10 mouse cellular contexts compared by ENCODE assay signal in the genomic region with DNA sequence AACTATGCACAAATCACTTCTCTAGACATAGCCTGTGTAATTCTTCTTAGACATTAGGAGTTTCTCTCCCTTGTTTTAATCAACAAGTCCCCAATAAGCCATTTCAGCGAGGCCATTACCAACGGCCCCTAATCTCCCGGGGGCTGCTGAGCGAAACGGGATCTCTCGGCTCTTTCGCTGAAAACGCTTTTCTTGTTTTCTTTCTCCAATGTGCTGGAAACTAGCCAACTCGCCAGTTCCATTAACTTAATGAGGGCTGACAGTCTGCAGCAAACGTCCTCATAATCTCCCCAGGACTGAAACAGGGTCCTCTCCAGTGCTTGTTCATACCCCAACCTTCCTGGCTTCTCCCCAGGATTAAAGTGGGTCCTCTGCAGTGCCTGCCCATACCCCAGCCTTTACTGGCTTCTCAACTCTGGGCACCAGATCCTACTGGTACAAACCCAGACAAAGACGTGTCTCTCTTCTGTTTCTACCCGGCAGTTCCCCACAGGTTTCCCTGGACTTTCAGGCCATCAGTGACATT.
A peak's percentile ranks its signal among the peaks of the same experiment; 100 is the strongest.
DNase-seq lines count a peak whose midpoint lies in the region; ATAC-seq and TF ChIP-seq lines count a peak whose summit lies in the region.
"Had no signal": no experiment of that assay in that cellular context is flagged by ENCODE, and none has a peak within 500 bp of the region (broad histone marks: within the 10 kb centered on the region; RNA-seq: fewer than 3 reads in every experiment).

No protein-coding gene starts in this region.

- no peak for TF ChIP-seq CTCF in kidney, postnatal 0 days (IDR thresholded peaks at IDR 0.05; ENCODE audit: low read depth)

- H3K27me3 ChIP-seq in forebrain, embryonic 12.5 days: peaks cover 93% of the 10 kb centered on the region
- peaks cover 98% of the 10 kb centered on the region for H3K27me3 ChIP-seq in forebrain, embryonic 10.5 days (ENCODE audit: poor library complexity, severe bottlenecking)
- no peaks in the 10 kb centered on the region for H3K27me3 ChIP-seq in lung, embryonic 15.5 days
- H3K27me3 ChIP-seq in kidney, postnatal 0 days (ENCODE audit: insufficient read depth, low read length): no peaks in the 10 kb centered on the region
- H3K27me3 ChIP-seq in neural tube, embryonic 15.5 days (replicated peaks): no peaks in the 10 kb centered on the region

- no peak overlapping the region for H3K9ac ChIP-seq in forebrain, embryonic 12.5 days
- H3K9ac ChIP-seq in lung, embryonic 15.5 days: no peak overlapping the region
- no peak overlapping the region for H3K9ac ChIP-seq in kidney, postnatal 0 days (ENCODE audit: low read depth, low read length)
- no peak overlapping the region for H3K9ac ChIP-seq in neural tube, embryonic 15.5 days (replicated peaks)

- H3K9me3 ChIP-seq in forebrain, embryonic 12.5 days: no peaks in the 10 kb centered on the region
- no peaks in the 10 kb centered on the region for H3K9me3 ChIP-seq in forebrain, embryonic 10.5 days
- no peaks in the 10 kb centered on the region for H3K9me3 ChIP-seq in lung, embryonic 15.5 days
- H3K9me3 ChIP-seq in kidney, postnatal 0 days (replicated peaks; ENCODE audit: low read length): no peaks in the 10 kb centered on the region
- no peaks in the 10 kb centered on the region for H3K9me3 ChIP-seq in neural tube, embryonic 15.5 days (replicated peaks)

- H3K4me1 ChIP-seq in forebrain, embryonic 12.5 days: peaks cover 25% of the 10 kb centered on the region
- peaks cover 30% of the 10 kb centered on the region for H3K4me1 ChIP-seq in forebrain, embryonic 10.5 days
- H3K4me1 ChIP-seq in lung, embryonic 15.5 days: peaks cover 10% of the 10 kb centered on the region; the same call in 1 of the 2 replicates
- peaks cover 11% of the 10 kb centered on the region; the same call in 1 of the 2 replicates for H3K4me1 ChIP-seq in kidney, postnatal 0 days (replicated peaks; ENCODE audit: insufficient read depth, low read length)
- H3K4me1 ChIP-seq in neural tube, embryonic 15.5 days: peaks cover 24% of the 10 kb centered on the region

- ATAC-seq in forebrain, embryonic 12.5 days (ENCODE audit: low FRiP score): no peak
- ATAC-seq in lung, embryonic 15.5 days (ENCODE audit: borderline replicate concordance, extremely low read depth, low FRiP score, low TSS enrichment): no peak
- no peak for ATAC-seq in kidney, postnatal 0 days (replicated peaks; ENCODE audit: low FRiP score, low read depth)
- no peak for ATAC-seq in neural tube, embryonic 15.5 days (ENCODE audit: low FRiP score)

- H3K27ac ChIP-seq in forebrain, embryonic 12.5 days: peak overlapping the region; percentile 32; the same call in 1 of the 2 replicates
- H3K27ac ChIP-seq in forebrain, embryonic 10.5 days: no peak overlapping the region
- no peak overlapping the region for H3K27ac ChIP-seq in lung, embryonic 15.5 days
- H3K27ac ChIP-seq in kidney, postnatal 0 days: no peak overlapping the region
- no peak overlapping the region for H3K27ac ChIP-seq in neural tube, embryonic 15.5 days (replicated peaks)

- peak overlapping the region; percentile 13 for H3K4me2 ChIP-seq in forebrain, embryonic 12.5 days
- H3K4me2 ChIP-seq in lung, embryonic 15.5 days: peak overlapping the region; percentile 19; the same call in 1 of the 2 replicates
- H3K4me2 ChIP-seq in kidney, postnatal 0 days (ENCODE audit: low read length): no peak overlapping the region
- peak overlapping the region; percentile 23 for H3K4me2 ChIP-seq in neural tube, embryonic 15.5 days

- no peak overlapping the region for H3K4me3 ChIP-seq in forebrain, embryonic 12.5 days (replicated peaks)
- no peak overlapping the region for H3K4me3 ChIP-seq in forebrain, embryonic 10.5 days
- no peak overlapping the region for H3K4me3 ChIP-seq in lung, embryonic 15.5 days
- H3K4me3 ChIP-seq in kidney, postnatal 0 days (replicated peaks; ENCODE audit: low read depth, low read length): no peak overlapping the region
- no peak overlapping the region for H3K4me3 ChIP-seq in neural tube, embryonic 15.5 days (replicated peaks)

- WGBS in forebrain, embryonic 12.5 days: 17% methylated on average over 12 of the region's 12 CpGs
- WGBS in forebrain, embryonic 10.5 days: 45% methylated on average over 12 of the region's 12 CpGs
- 27% methylated on average over 12 of the region's 12 CpGs for WGBS in lung, embryonic 15.5 days
- WGBS in kidney, postnatal 0 days: 11% methylated on average over 12 of the region's 12 CpGs
- WGBS in neural tube, embryonic 15.5 days: 22% methylated on average over 12 of the region's 12 CpGs

- no peaks in the 10 kb centered on the region for H3K36me3 ChIP-seq in forebrain, embryonic 12.5 days (replicated peaks)
- no peaks in the 10 kb centered on the region for H3K36me3 ChIP-seq in forebrain, embryonic 10.5 days (replicated peaks)
- H3K36me3 ChIP-seq in lung, embryonic 15.5 days: no peaks in the 10 kb centered on the region
- no peaks in the 10 kb centered on the region for H3K36me3 ChIP-seq in kidney, postnatal 0 days (ENCODE audit: insufficient read depth, low read length)
- H3K36me3 ChIP-seq in neural tube, embryonic 15.5 days: no peaks in the 10 kb centered on the region

- DNase-seq in forebrain, embryonic 10.5 days (ENCODE audit: extremely low spot score, low spot score): no peak
- no peak for DNase-seq in lung, postnatal 4 days
- peak; percentile 75 for DNase-seq in kidney, postnatal 0 days (ENCODE audit: low spot score)
- no peak for DNase-seq in spleen, adult 12 weeks (ENCODE audit: low spot score)
- no peak for DNase-seq in layer of hippocampus, adult 9-11 months
- DNase-seq: B cell, adult 2 months; cerebellum, adult 11-12 months had no signal
